Mouse (Mus musculus): ENCODE results near the gene Ajuba.

Ajuba gene

DNA sequence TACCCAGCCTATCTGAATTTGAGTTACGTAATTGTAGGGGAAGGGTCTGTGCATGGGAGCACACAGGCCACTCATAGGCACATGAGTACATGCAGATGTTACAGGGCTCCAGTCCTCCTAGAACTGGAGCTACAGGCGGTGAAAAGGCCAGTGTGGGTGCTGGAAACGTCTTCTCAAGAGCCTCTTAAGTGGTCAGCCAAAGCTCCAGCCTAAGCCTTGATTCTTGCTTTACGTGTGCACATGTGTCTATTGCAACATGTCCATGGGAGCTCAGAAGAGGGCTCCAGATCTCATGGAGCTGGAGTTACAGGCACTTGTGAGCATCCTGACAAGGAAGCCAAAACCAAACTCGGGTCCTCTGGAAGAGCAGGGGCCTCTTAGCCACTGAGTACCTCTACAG is 32.7 kb downstream of the Ajuba start:
- DNase-seq (ENCODE audit: low read depth, low spot score), result no peak

DNA sequence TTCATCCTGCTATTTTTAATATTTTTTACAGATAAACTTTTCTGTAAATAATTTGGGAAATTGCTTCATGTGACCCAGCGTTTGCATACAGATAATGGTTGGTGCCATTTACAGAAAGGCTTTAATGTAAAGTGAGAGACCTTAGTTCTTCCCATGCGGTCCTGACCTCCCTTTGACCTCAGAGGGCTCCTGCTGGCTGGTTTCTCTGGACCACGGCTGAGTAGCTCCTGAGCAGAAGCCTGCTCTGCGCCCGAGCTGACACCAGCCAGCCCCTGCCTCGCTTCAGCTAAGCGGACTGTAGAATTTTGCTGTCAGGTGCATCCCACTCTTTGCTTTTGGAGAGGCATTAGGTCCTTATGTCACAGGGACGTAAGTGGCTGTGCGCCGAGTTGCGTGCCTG is 36.6 kb downstream of the Ajuba start:
- DNase-seq (ENCODE audit: low read depth, low spot score), result no peak

GRCm38 (mm10) chr14:54538580-54538979 is 38.8 kb downstream of the Ajuba start:
- DNase-seq (ENCODE audit: low read depth, low spot score), result peak; percentile 14

- DNase-seq (ENCODE audit: low read depth, low spot score), result peak; percentile 84
These were observed 48.8 kb downstream of the Ajuba start for GRCm38 (mm10) chr14:54528446-54529111.

GRCm38 (mm10) chr14:54528007-54528393 is 49.4 kb downstream of the Ajuba start:
- DNase-seq (ENCODE audit: low read depth, low spot score), result peak; percentile 21

GRCm38 (mm10) chr14:54527227-54528006 is 49.9 kb downstream of the Ajuba start:
- DNase-seq (ENCODE audit: low read depth, low spot score), result peak; percentile 19

DNA sequence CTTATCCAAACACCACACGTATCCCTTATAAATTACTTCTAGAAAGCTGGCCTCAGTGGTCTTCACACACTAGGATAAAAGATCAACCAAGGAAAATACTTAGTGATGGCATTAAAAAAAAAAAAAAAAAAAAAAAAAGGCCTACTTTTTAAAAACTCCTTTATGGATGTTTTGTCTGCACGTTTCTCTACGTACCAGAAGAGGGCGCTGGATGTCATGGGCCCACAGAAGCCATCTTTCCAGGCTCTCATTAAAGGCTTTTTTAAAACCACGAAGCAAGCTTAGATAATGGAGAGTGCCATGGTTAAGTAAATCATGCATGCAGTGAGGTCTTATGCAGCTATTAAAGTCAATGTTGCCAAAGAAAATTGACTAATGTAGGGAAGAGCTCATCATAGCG is 53.8 kb downstream of the Ajuba start:
- DNase-seq (ENCODE audit: low read depth, low spot score), result peak; percentile 49
